Comparison of ENCODE assay signal across 8 mouse cellular contexts in genomic region chr8:84689091-84689915, GRCm38 (mm10). TPM values are rescaled to one million over a fixed set of nuclear protein-coding genes. Genes with fewer than 3 reads are reported as not detected.
DNase-seq lines count a peak whose midpoint lies in the region; ATAC-seq and TF ChIP-seq lines count a peak whose summit lies in the region.

No protein-coding gene starts in this region.

- intact Hi-C loops in gastrocnemius, adult 2 months (cut with DNase I): no loop called here

- DNase-seq in ZHBTc4 (ENCODE audit: low read depth, low spot score): peak; percentile 95
- DNase-seq in cerebellum, postnatal 4 days (ENCODE audit: low spot score in 2 of 2): peak; percentile 78 to 87
- peak; percentile 90 for DNase-seq in gastrocnemius, adult 2 months
- DNase-seq in induced T-regulatory cell, adult 2 months (ENCODE audit: low read depth): peak; percentile 93
- peak; percentile 84 to 88 for DNase-seq in left cerebral cortex, adult 8-10 months (ENCODE audit: low spot score in 2 of 2)
- DNase-seq in right cerebral cortex, adult 2 months (ENCODE audit: low spot score in 2 of 2): peak; percentile 97
- DNase-seq in urinary bladder, postnatal 25 days (ENCODE audit: low spot score): peak; percentile 85

- no peak for TF ChIP-seq CTCF in gastrocnemius, adult 2 months (IDR thresholded peaks at IDR 0.05)

- H3K4me3 ChIP-seq in gastrocnemius, adult 2 months: peak overlapping the region; percentile 92

- peak overlapping the region; percentile 83 for H3K27ac ChIP-seq in gastrocnemius, adult 2 months

- ATAC-seq in megakaryocyte, adult 5-6 weeks (ENCODE audit: poor library complexity, severe bottlenecking): peak; percentile 88

RNA-seq across cellular contexts. Expression of gene Nacc1, which starts 1.6 kb away (rescaled TPM):
- total RNA-seq in gastrocnemius, adult 2 months (2021): 10 to 100 TPM; 18.7 to 24.3 TPM
- total RNA-seq in left cerebral cortex, adult 8-10 months (2022): 10 to 100 TPM; 88.5 to 97.6 (median 93.9) TPM
- 42.8 and 43.0 TPM in 2 replicates for total RNA-seq in megakaryocyte, adult 5-6 weeks (2015)
- total RNA-seq in megakaryocyte, adult 5-6 weeks (2017): 31.8 and 36.8 TPM in 2 replicates

RNA-seq across cellular contexts. Expression of gene Trmt1, which starts 3.2 kb away (rescaled TPM):
- total RNA-seq in gastrocnemius, adult 2 months (2021): 10 to 100 TPM; 45.6 to 57.5 TPM
- total RNA-seq in left cerebral cortex, adult 8-10 months (2022): 100 to 1,000 TPM; 101 to 105 (median 103) TPM
- total RNA-seq in megakaryocyte, adult 5-6 weeks (2015): 29.5 and 35.9 TPM in 2 replicates
- total RNA-seq in megakaryocyte, adult 5-6 weeks (2017): 37.6 and 40.4 TPM in 2 replicates

RNA-seq across cellular contexts. Expression of gene Lyl1, which starts 12.0 kb away (rescaled TPM):
- total RNA-seq in gastrocnemius, adult 2 months (2021): 1 to 10 TPM; 1.1 to 1.3 TPM
- 1 to 10 TPM; 2.2 to 4.5 (median 3.4) TPM for total RNA-seq in left cerebral cortex, adult 8-10 months (2022)
- total RNA-seq in megakaryocyte, adult 5-6 weeks (2015): 69.0 and 69.9 TPM in 2 replicates
- 60.3 and 62.0 TPM in 2 replicates for total RNA-seq in megakaryocyte, adult 5-6 weeks (2017)

RNA-seq across cellular contexts. Expression of gene Ier2, which starts 26.7 kb away (rescaled TPM):
- total RNA-seq in gastrocnemius, adult 2 months (2021): 1 to 10 TPM; 5.9 to 6.5 TPM
- 10 to 100 TPM in 2 of 4 experiments, 1 to 10 TPM in 2; 5.9 to 15.8 (median 8.9) TPM for total RNA-seq in left cerebral cortex, adult 8-10 months (2022)
- total RNA-seq in megakaryocyte, adult 5-6 weeks (2015): 86.1 and 87.5 TPM in 2 replicates
- total RNA-seq in megakaryocyte, adult 5-6 weeks (2017): 62.7 and 65.3 TPM in 2 replicates

RNA-seq across cellular contexts. Expression of gene G430095P16Rik, which starts 33.5 kb away (rescaled TPM):
- under 1 TPM; 0.36 to 0.78 TPM for total RNA-seq in gastrocnemius, adult 2 months (2021)
- total RNA-seq in left cerebral cortex, adult 8-10 months (2022): under 1 TPM in 1 of 4 experiments, not detected in 3; 0.55 TPM
- total RNA-seq in megakaryocyte, adult 5-6 weeks (2015): 40.4 and 45.2 TPM in 2 replicates
- 20.6 and 25.5 TPM in 2 replicates for total RNA-seq in megakaryocyte, adult 5-6 weeks (2017)

Comparison
In these comparisons a context has a peak if more than half of its experiments do, and no peak if none do; other contexts are left out.
1. Peak in every context shown above with its lines: DNase-seq, ATAC-seq, H3K4me3 ChIP-seq and H3K27ac ChIP-seq.
2. RNA of gene Lyl1, which starts 12.0 kb away (total RNA-seq): 60.3 to 69.9 TPM in megakaryocyte, adult 5-6 weeks; 2.2 to 4.5 TPM in left cerebral cortex, adult 8-10 months and 1.1 to 1.3 TPM in gastrocnemius, adult 2 months; every median in the first group is over 10 times any median in the second.